Mouse (Mus musculus) layer of hippocampus, adult 11-12 months (tissue): Measurements from ENCODE around the gene Zmym6.

Experiments used
- DNase-seq: peaks from one replicate; pipeline ENCODE4 v3.0.0; 2022; ENCODE audit warnings: low spot score

Zmym6 gene

GRCm38 (mm10) chr4:127124331-127124730 lies 47.1 kb downstream of the Zmym6 start:
- no peak for DNase-seq

- DNase-seq = peak; percentile 68
Measured at GRCm38 (mm10) chr4:127125834-127126463, 48.8 kb downstream of the Zmym6 start.

DNA sequence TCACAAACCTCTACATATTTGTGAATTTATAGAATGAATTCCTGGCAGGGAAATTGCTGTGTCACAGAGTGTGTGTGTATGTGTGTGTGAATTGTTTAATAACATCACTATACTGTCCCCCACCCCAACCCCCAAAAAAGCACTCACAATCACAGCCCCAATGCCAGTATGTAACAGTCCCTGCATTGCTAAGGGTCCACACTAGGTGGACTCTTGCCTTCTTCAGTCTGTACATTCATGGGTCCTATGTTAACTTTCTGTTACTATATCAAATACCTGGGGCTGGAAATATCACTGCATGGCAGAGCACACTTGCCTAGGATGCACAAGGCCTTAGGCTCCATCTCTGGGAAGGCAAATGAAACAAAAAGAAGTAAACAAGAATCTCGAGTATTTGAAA lies 57.5 kb downstream of the Zmym6 start:
- no peak for DNase-seq

DNA sequence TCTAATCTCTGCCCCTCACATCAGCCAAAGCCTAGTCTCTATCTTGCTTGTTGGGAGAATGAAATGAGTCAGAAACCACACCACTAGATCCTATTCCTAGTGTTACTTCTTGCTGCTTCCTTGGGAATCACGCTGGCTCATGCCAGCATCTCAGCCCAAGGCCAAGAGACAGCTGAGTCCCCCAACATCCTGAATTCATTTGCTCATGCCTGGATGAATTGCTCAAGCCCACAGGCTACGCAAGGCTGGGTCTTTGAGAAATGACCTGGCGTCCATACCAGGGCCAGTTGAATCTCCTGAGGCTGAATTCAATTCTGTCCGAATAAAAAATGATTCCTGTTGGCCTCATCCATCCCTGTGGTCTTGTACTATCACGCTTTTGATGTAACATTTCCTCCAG lies 60.4 kb downstream of the Zmym6 start:
- no peak for DNase-seq

GRCm38 (mm10) chr4:127138486-127138885 lies 61.3 kb downstream of the Zmym6 start:
- DNase-seq = no peak

GRCm38 (mm10) chr4:127150031-127150430 lies 72.8 kb downstream of the Zmym6 start:
- DNase-seq = no peak

DNA sequence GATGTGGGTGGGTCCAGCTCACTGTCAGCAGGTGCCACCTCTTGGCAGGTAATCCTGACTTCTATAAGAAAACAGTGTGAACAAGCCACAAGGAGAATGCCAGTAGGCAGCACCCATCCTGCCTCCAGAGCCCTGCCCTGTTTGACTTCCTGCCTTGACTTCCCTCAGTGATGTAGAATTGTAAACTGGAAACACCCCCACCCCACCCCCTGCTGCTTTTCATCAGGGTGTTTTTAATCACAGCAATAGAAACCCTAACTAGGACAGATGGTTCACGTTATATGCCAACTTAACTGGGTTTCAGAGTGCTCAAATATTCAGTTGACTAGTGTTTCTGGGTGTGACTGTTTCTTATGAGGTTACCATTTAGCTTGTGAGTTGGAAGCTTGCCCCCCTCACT lies 76.2 kb downstream of the Zmym6 start:
- no peak for DNase-seq

- DNase-seq = no peak
Measured at GRCm38 (mm10) chr4:127155757-127156156, 78.6 kb downstream of the Zmym6 start.

DNA sequence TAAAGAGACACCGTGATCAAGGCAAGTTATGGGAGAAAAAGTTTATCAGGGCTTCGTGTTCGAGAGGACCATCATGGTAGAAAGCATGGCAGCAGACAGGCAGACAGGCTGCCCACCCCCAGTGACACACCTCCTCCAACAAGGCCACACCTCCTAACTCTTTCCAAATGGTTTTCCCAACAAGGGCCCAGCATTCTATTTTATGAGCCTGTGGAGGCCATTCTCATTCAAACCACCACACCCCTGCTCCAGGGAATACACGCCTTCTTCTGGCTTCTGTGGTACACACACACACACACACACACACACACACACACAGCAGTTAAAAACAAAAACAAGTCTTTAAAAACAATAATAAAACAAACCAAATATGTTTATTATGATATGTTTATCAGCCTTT lies 80.6 kb downstream of the Zmym6 start:
- DNase-seq = no peak

GRCm38 (mm10) chr4:127163926-127164325 lies 86.7 kb downstream of the Zmym6 start:
- DNase-seq = no peak

- DNase-seq = no peak
Measured at GRCm38 (mm10) chr4:127167096-127167495, 89.9 kb downstream of the Zmym6 start.

DNA sequence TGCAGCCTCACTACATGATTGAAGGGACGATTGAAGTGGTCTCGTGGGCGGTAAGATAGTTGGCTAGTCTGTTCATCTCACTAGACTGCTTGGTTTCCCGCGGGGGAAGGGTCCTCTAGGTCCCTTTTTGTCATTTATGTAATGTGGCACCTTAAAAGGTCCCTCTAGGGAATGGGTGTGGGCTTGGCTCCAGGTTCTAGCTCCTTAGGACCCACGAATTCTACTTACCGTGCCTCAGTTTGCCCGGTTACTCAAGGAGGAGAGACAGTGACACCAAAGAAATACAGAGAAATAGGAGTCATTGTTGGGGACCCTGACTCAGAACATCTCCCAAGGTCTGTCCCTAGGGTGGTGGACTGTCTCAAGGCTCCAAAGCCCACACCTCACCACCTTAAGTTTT lies 90.5 kb downstream of the Zmym6 start:
- no peak for DNase-seq

DNA sequence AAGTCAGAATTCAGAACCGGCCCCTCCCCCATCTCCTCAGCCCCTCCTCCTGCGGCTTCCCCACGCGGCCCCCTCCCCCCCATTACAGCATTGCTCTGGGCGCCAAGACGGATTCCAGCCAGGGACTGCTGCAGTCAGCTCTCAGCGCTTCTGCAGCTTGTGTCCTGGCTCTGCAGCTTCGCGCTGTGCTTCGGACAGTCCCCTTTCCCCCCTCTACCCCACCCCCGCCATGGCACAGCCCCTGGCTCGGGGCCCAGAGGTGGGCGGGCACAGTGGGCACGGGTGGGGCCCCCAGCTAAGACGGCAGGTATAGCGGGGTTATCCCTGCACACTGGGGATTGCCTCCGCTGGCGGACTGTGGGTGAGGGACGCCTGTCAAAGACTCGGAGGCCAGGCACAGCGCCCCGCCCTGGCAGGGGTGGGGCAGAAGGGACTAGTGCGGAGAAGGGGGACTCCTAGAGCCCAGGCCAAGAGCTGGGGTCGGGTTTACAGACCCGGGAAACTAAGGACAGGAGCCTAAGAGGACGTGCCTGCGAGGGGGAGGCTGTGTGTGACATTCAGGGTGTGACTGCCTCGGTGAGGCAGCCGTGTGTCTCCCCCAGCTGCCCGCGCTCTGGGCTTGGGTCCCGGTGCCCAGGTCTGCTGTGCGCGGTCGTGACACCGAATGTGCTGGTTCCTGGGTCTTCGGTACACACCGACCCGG lies 91.2 kb downstream of the Zmym6 start:
- peak; percentile 56 for DNase-seq

DNA sequence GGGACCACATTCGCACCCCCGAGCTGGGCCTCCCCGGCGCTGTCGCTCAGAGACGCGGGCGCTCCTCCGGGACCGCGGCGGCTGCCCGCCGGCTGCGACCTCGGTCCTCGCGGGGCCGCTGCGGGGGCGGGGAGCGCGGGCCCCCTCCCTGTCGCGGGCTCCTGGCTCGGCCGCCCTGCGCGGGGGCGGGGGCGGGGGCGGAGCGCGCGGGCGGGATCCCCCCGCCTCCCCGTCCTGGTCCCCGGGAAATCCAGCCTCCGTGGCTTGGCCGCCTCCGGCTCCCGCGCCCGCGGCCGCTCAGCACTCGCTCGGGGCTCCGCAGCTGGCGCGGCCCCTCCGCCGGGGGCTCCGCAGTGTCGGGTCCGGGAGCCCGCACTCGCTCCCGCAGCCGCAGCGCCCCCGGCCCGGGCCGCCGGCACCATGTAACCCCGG lies 91.7 kb downstream of the Zmym6 start, which contains the start of gene Dlgap3:
Gene Dlgap3 (plus strand): TSS at position 291 of the 432 bp plus-strand sequence.
- no peak for DNase-seq

DNA sequence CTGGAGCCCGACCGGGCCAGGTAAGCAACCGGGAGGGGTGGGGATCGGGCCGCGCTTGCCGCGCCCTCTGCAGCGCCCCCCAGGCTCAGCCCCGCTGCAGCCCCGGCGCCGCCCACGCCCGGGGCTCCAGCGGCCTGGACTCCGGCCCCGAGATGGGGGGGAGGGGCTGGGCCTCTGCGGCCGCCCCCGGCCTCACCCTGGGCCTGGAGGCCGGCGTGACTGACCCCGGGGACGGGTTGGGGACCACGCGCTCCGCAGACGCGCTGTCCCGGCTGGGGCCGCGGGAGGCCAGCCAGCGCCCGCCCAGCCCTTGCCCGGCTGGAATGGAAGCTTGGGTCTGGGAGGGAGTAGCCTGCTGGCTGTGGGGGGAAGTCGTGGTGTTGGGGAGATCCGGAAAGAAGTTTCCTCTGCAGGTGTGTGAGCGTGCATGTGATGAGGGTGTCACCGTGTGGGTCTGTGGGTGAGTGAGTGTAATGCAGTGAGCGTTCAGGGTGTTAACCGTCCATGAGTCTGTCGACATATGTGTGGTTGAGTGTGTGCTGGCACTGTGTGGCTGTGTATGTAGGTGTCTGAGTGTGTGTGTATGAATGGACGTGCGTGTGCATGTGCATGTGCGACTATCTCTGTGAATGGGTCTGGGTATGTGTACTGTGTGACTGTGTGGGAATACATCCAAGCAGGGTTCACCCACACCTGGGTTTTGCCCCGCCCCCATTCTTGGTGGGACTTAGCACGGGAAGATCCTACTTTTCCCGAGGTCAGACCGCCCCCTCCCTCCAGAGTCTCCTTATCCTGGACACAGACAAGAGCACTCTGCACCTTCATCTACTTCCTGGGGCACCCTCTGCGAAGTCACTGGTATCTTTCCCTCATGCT lies 92.4 kb downstream of the Zmym6 start:
- DNase-seq = peak; percentile 33

- DNase-seq = peak; percentile 48
Measured at GRCm38 (mm10) chr4:127170866-127171265, 93.7 kb downstream of the Zmym6 start.

GRCm38 (mm10) chr4:127171341-127171905 lies 94.2 kb downstream of the Zmym6 start:
- no peak for DNase-seq

- no peak for DNase-seq
Measured at GRCm38 (mm10) chr4:127172119-127172518, 94.9 kb downstream of the Zmym6 start.

GRCm38 (mm10) chr4:127172614-127173013 lies 95.4 kb downstream of the Zmym6 start:
- no peak for DNase-seq

GRCm38 (mm10) chr4:127173461-127173860 lies 96.3 kb downstream of the Zmym6 start:
- peak; percentile 31 for DNase-seq
